Mouse (Mus musculus) forebrain, embryonic 16.5 days (tissue): ENCODE data around the gene Bin2. TPM values are rescaled to one million over a fixed set of nuclear protein-coding genes. Genes with fewer than 3 reads are reported as not detected.
"Not testable (repeated sequence)": the region's sequence is repeated elsewhere in the genome, so short reads cannot be mapped to it uniquely, and the experiment has no call there.

Experiments
- ATAC-seq: fragments of 200-750 bp; cut with Nextera tagmentation; 2 replicates; pipeline ENCODE4 v1.8.0; 2017; ENCODE audit warnings: mild to moderate bottlenecking, moderate library complexity
- H3K27ac ChIP-seq: fragments of 300-500 bp; sonication (generic); 2 replicates; pipeline ENCODE4 v1.5.1; 2014; ENCODE audit warnings: low read length, control low read depth
- H3K27me3 ChIP-seq: fragments of 300-500 bp; sonication (generic); replicated peaks from 2 replicates; pipeline ENCODE4 v1.6.1; 2014; ENCODE audit warnings: low read length; ENCODE audit not compliant: control insufficient read depth, insufficient read depth
- H3K36me3 ChIP-seq: fragments of 300-500 bp; sonication (generic); 2 replicates; pipeline ENCODE4 v1.6.1; 2014; ENCODE audit not compliant: control insufficient read depth, insufficient read depth
- H3K4me1 ChIP-seq: fragments of 300-500 bp; sonication (generic); replicated peaks from 2 replicates; pipeline ENCODE4 v1.6.1; 2014; ENCODE audit warnings: low read length; ENCODE audit not compliant: control insufficient read depth, insufficient read depth
- H3K4me2 ChIP-seq: fragments of 300-500 bp; sonication (generic); 2 replicates; pipeline ENCODE4 v1.6.1; 2014; ENCODE audit warnings: mild to moderate bottlenecking, low read length, control low read depth
- H3K4me3 ChIP-seq: fragments of 300-500 bp; sonication (generic); replicated peaks from 2 replicates; pipeline ENCODE4 v1.5.1; 2014; ENCODE audit warnings: mild to moderate bottlenecking, low read length, control low read depth
- H3K9ac ChIP-seq: fragments of 300-500 bp; sonication (generic); replicated peaks from 2 replicates; pipeline ENCODE4 v1.6.1; 2014; ENCODE audit warnings: low read depth, low read length, control low read depth
- H3K9me3 ChIP-seq: fragments of 300-500 bp; sonication (generic); 2 replicates; pipeline ENCODE4 v1.6.1; 2016; ENCODE audit warnings: low read length; ENCODE audit not compliant: control insufficient read depth
- WGBS: fragments of 180-500 bp; shearing (Covaris S2); extraction: QIAGEN DNeasy Blood & Tissue Kit; methylation state at CpG from one replicate; pipeline ENCODE4 v1.1.7; 2014; 5-methylcytosine and 5-hydroxymethylcytosine counted together
- polyA plus RNA-seq: library from polyadenylated mRNA; unstranded; fragments of >200 nt; fragmentation: Nextera tagmentation; extraction: Ambion mirVana; gene quantifications from 2 replicates; pipeline ENCODE4 v1.2.1, GENCODE M21; 2015

Gene Bin2
- polyA plus RNA-seq, 1 experiment from 2014 or later = 0.65 TPM

DNA sequence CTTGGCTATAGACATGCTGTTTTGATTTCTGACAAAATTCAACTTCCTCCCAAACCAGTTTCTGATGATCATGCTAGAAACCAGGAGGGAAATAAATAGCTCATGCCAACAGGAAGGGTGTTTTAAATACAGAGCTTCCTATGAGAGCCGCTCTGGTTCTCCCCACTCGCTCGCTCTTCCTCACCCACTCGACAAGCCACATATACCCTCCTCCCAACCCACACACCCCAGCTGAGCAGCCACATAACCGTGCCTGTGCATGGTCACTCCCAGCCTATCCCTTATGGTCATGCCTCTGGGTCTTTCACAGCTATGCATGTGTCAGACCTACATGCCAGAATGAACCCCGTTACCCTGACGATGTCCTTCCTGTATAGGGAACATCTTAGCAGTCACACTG is 47.2 kb downstream of the Bin2 start:
- Histone ChIP-seq H3K36me3 (peaks cover 22% of the 10 kb centered on the region), H3K4me1 (no peaks in the 10 kb centered on the region), H3K4me2 (no peak overlapping the region), H3K27me3 (no peaks in the 10 kb centered on the region), H3K4me3 (no peak overlapping the region), H3K27ac (no peak overlapping the region), H3K9ac (no peak overlapping the region), H3K9me3 (no peaks in the 10 kb centered on the region)
- ATAC-seq = no peak
- WGBS = 86% methylated on average over 7 of the region's 7 CpGs

DNA sequence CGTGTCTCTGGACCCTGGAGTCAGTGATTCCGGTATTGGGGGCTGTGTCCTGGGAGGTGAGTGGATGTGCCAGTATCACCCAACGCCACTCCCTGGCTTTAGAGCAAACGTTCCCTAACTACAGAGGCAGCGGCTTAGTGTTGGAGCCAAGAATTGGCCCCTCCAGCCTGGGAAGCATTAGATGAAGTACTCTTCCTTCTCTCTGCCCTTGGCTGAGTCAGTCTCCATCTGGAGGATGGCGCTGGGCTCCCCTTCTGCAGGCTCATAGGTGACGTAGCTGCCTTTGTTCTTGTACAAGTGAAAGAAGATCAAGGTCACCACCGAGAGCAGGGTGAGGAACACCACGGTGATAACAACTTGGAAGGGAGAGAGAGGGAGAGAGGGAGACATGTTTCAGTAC is 47.7 kb downstream of the Bin2 start:
- H3K36me3 ChIP-seq = peaks cover 22% of the 10 kb centered on the region
- H3K27ac ChIP-seq, H3K4me1 ChIP-seq, H3K4me2 ChIP-seq, H3K27me3 ChIP-seq, H3K9me3 ChIP-seq, ATAC-seq, H3K4me3 ChIP-seq, H3K9ac ChIP-seq: not testable (repeated sequence)
- WGBS = 75% methylated on average over 9 of the region's 9 CpGs

DNA sequence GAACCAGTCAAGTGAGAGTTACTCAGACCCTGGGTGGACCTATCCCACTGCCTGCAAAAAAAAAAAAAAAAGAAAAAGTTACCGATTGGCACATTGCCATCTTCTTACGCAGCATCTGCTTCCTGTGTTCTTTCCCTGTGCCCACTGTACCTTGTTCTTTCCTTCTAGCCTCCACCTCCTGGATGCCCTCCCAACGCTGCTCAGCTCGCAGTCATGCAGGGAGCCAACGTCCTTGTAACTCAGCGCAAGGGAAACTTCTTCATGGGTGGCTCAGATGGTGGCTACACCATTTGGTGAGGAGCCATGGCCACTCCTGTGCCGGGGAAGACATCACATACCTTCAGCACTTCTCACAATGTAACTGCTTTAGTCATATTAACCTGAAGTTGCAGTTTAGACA is 50.2 kb downstream of the Bin2 start:
- H3K27me3 ChIP-seq = no peaks in the 10 kb centered on the region
- H3K27ac ChIP-seq = no peak overlapping the region
- H3K9me3 ChIP-seq = no peaks in the 10 kb centered on the region
- no peak for ATAC-seq
- no peak overlapping the region for H3K4me2 ChIP-seq
- peaks cover 22% of the 10 kb centered on the region for H3K36me3 ChIP-seq
- H3K4me3 ChIP-seq = no peak overlapping the region
- H3K9ac ChIP-seq = no peak overlapping the region
- peaks cover 14% of the 10 kb centered on the region for H3K4me1 ChIP-seq
- WGBS = 85% methylated on average over 7 of the region's 7 CpGs

DNA sequence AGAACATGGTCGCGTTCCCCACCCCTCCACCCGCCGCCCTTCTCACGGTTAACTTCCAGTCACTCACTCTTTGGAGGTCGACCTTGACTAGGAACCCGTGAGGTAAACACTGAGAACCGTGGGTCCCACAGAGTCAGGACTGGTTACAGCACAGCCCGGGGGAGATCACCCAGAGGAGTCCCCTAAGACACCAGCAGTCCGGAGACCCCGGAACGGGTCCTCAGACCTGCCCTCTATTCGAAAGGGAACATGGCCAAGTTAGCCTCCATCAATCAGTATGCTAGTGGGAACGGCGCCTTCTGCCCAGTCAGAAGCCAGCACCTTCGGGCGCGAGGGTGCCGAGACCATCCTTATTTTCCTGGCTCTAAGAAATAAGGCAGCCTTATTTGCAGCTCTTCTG is 53.1 kb downstream of the Bin2 start:
- peak; percentile 11 for ATAC-seq
- peaks cover 24% of the 10 kb centered on the region for H3K4me1 ChIP-seq
- H3K4me2 ChIP-seq = peak overlapping the region; percentile 76
- H3K9me3 ChIP-seq = no peaks in the 10 kb centered on the region
- H3K27me3 ChIP-seq = no peaks in the 10 kb centered on the region
- peak overlapping the region; percentile 96 for H3K27ac ChIP-seq
- under 1% methylated on average over 19 of the region's 19 CpGs for WGBS
- H3K36me3 ChIP-seq = peaks cover 22% of the 10 kb centered on the region
- peak overlapping the region; percentile 97 for H3K9ac ChIP-seq
- peak overlapping the region; percentile 94 for H3K4me3 ChIP-seq

DNA sequence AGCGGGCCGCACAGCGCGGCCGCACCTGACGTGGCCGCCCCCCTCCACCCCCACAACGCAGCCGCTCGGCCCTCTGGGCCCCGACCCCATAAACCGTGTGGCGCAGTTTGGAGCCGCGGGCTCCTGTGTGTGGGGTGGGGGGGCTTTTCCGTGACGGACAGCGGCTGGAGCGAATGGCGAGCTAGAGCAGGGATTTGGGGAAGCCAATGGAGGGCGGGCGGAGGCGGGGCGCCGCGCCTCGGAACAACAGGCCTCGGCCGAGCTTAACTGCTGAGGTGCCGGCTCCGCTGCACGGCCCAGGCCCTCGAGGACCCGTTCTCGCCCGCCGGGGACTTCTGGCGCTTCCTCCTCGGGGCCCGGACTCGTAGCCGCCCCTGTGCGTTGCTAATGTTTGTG is 53.5 kb downstream of the Bin2 start:
- H3K9ac ChIP-seq = peak overlapping the region; percentile 97
- ATAC-seq = peak; percentile 88

DNA sequence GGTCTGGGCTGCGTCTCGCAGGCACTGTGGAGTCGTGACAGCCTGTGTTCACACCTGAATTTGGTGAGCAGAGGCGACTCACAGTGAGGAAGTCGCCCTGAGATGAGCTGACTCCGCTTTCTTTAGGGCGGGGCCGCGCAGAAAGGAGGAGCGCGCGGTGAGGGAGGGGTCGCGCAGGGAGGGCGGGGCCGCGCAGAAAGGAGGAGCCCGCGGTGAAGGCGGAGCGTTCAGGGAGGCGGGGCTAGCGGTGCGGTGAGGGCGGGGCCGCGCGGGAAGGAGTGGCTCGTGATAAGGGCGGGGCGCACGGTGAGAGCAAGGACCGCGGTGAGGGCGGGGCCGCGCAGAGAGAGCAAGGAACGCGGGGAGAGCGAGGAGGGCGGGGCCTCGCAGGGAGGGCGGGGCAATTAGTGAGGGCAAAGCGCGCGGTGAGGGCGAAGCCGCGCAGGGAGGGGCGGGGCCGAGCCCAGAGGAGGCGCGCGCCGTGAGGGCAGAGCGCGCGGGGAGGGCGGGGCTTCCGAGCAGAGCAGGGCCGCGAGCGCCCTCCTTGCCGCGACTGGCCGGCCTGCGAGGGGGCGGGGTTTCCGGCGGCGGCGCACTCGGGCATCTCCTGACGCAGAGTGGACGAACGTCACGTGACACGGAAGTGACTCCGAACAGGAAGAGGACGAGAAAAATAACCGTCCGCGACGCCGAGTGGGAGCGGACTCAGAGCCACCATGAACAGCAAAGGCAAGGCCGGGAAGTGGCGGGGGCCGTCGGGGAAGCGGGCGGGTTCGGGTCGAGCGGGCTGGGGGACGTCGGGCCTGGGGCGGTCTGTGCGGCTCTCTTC is 54.1 kb downstream of the Bin2 start, which contains the start of gene Dazap2:
TSS of gene Dazap2 (plus strand) at position 354 of the 829 bp plus-strand sequence.
- Histone ChIP-seq H3K9ac (peak within 1 kb of the TSS; percentile 97), H3K27ac (peak within 1 kb of the TSS; percentile 96), H3K4me3 (peak within 1 kb of the TSS; percentile 94), H3K36me3 (peaks cover 15% of the 10 kb centered on the region), H3K9me3 (no peaks in the 10 kb centered on the region), H3K4me2 (peak within 1 kb of the TSS; percentile 81), H3K27me3 (no peaks in the 10 kb centered on the region), H3K4me1 (peaks cover 24% of the 10 kb centered on the region)
- WGBS = under 1% methylated on average over 86 of the region's 99 CpGs
- peak; percentile 82 for ATAC-seq

More for the DNA sequence above, 53.5 kb downstream of the Bin2 start:
- peak overlapping the region; percentile 94 for H3K4me3 ChIP-seq
- no peaks in the 10 kb centered on the region for H3K9me3 ChIP-seq
- H3K4me2 ChIP-seq = peak overlapping the region; percentile 76
- under 1% methylated on average over 43 of the region's 43 CpGs for WGBS
- H3K4me1 ChIP-seq = peaks cover 24% of the 10 kb centered on the region
- no peaks in the 10 kb centered on the region for H3K27me3 ChIP-seq
- H3K36me3 ChIP-seq = peaks cover 20% of the 10 kb centered on the region
- H3K27ac ChIP-seq = peak overlapping the region; percentile 96

DNA sequence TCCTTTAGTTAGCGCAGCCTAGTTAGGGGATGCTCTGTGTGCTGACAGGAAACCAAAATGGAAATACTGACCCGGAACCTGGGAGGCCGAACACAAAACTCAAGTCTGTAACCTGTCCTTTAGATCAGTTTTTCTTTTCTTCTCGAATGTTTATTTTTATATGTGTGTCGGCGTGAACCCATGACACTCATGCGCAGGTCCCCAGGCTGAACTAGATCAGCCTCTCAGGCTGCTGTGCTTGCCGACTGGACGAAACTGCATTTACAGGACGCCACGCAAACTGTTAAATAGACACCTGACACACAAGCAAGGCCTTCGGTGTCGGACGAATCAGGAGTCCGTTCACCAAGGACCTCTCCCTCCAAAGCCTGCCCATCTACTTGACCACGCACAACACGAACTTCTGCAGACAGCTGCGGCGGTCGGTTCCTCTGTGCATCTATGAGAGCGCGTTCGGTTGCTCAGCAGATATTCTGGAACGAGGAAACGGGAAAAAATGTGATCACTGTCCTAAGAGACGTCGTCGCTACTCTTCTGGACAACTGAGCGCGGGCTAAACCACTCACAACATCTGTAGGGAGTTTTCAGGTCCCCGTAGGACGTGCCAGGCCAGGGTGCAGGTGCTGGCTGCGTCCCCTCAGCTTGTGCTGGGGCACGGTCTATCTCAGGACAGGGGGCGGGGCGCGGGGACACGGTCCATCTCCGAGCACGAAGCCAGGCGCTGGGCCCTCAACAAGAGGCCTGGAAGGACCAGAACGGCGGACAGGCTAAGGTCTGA is 54.9 kb downstream of the Bin2 start:
- 11% methylated on average over 43 of the region's 43 CpGs for WGBS

DNA sequence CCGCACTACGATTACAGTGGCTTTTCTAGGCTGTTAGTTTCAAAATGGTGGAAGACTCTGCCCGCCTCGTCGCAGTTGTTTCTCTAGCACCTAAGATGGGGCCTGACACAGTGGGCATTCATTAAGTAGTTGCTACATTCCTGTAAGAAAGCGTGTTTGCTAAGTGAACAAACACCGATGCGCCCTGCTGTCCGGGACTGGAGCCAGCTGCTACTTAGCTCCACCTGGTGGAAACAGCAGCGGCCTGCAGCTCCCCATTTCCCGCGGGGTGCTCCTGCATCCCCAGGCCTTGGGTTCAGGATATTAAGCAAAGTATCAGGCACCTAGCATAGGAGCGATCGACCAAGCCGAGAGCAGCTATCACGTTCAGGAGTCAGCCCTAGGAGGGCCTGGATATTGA is 55.8 kb downstream of the Bin2 start:
- ATAC-seq = no peak
- H3K27me3 ChIP-seq = no peaks in the 10 kb centered on the region
- peak overlapping the region; percentile 18 for H3K4me3 ChIP-seq
- peaks cover 24% of the 10 kb centered on the region for H3K4me1 ChIP-seq
- peaks cover 5% of the 10 kb centered on the region; the same call in 1 of the 2 replicates for H3K36me3 ChIP-seq
- H3K9ac ChIP-seq = no peak overlapping the region
- no peaks in the 10 kb centered on the region for H3K9me3 ChIP-seq
- 7% methylated on average over 16 of the region's 16 CpGs for WGBS
- no peak overlapping the region for H3K27ac ChIP-seq
- H3K4me2 ChIP-seq = peak overlapping the region; percentile 39

More for the DNA sequence above, 54.9 kb downstream of the Bin2 start:
- H3K9me3 ChIP-seq = no peaks in the 10 kb centered on the region
- H3K4me1 ChIP-seq = peaks cover 24% of the 10 kb centered on the region
- peak overlapping the region; percentile 94 for H3K4me3 ChIP-seq
- peak overlapping the region; percentile 81 for H3K4me2 ChIP-seq
- peak; percentile 0; the same call in 1 of the 2 replicates for ATAC-seq
- peak overlapping the region; percentile 97 for H3K9ac ChIP-seq
- peak overlapping the region; percentile 96 for H3K27ac ChIP-seq
- peaks cover 11% of the 10 kb centered on the region for H3K36me3 ChIP-seq
- H3K27me3 ChIP-seq = no peaks in the 10 kb centered on the region

DNA sequence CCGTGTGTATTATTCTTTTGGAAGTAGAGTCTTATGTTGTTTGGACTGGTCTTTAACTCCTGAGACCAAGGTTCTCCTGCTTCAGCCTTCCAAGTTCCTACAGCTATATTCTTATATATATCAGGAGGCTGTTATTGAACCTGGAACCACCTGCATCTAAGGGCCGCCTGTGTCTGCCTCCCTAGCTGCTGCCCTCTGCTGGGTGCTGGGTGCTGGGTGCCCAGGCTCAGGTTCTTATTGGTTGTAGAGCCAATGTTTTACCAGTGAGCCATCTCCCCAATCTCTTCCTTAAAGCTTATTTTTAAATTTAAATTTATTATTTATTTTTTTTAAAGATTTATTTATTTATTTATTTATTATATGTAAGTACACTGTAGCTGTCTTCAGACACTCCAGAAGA is 56.9 kb downstream of the Bin2 start:
- Histone ChIP-seq H3K27me3 (no peaks in the 10 kb centered on the region), H3K9me3 (no peaks in the 10 kb centered on the region), H3K4me2 (no peak overlapping the region), H3K4me3 (no peak overlapping the region), H3K36me3 (0 out of 2 replicates have a peak, but pooled peaks cover under 1% of the 10 kb centered on the region), H3K9ac (no peak overlapping the region), H3K4me1 (peaks cover 24% of the 10 kb centered on the region), H3K27ac (no peak overlapping the region)
- no peak for ATAC-seq
- WGBS = 67% methylated on average over 2 of the region's 2 CpGs
